Mouse (Mus musculus) cerebellum, adult 11-12 months (tissue): ENCODE results near the gene Syne1.

Source experiments
- DNase-seq: peaks from one replicate; pipeline ENCODE4 v3.0.0; 2022

Syne1 gene

GRCm38 (mm10) chr10:5045213-5045612 lies 506.1 kb downstream of the Syne1 start:
- DNase-seq, result no peak

- DNase-seq, result no peak
Measured at GRCm38 (mm10) chr10:5044481-5044880, 506.8 kb downstream of the Syne1 start.

DNA sequence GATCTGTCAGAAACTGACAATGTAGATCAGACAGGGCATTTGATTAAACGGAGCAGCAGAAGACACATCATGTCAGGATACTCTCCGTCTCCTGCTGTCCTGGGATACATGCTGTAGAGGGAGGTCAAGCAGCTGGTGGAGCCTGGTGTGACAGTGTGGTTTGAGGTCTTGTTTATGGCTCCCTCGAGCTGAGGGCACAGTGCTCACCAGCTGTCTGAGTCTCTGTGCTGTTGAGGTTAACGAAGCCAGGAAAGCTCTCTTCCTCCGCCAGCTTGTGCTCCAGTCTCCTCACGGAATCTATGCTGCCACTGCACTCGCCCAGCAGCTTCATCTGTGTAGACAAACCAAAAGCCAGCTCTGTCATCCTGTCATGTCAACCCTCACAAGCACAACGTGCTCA lies 510.0 kb downstream of the Syne1 start:
- DNase-seq, result no peak

GRCm38 (mm10) chr10:5032192-5033048 lies 518.9 kb downstream of the Syne1 start:
- DNase-seq, result no peak

DNA sequence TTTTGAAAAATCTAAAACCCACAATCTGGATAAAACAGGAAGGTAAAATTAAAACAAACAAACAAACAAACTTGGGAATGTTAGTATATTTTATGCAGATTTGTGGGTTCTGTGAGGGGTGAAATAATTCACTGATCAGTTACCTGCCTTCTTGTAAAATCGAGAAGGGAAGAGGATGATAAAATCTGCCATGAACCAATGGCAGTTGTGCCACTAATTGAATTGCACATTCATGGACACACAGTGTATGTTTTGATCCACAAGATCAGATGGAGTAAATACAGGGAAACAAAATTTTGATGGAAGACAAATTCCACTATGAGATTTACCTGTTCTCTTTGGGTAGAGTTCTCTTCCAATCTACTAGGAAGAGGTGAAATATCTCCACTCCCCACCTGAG lies 521.4 kb downstream of the Syne1 start:
- no peak for DNase-seq

- DNase-seq, result no peak
Measured at GRCm38 (mm10) chr10:5029161-5029560, 522.1 kb downstream of the Syne1 start.

GRCm38 (mm10) chr10:5028301-5028700 lies 523.0 kb downstream of the Syne1 start:
- no peak for DNase-seq

- no peak for DNase-seq
Measured at GRCm38 (mm10) chr10:5027208-5027607, 524.1 kb downstream of the Syne1 start.

- no peak for DNase-seq
Measured at GRCm38 (mm10) chr10:5025906-5026305, 525.4 kb downstream of the Syne1 start.

- DNase-seq, result no peak
Measured at GRCm38 (mm10) chr10:5017148-5017547, 534.1 kb downstream of the Syne1 start.

- DNase-seq, result no peak
Measured at GRCm38 (mm10) chr10:5014976-5015375, 536.3 kb downstream of the Syne1 start.

DNA sequence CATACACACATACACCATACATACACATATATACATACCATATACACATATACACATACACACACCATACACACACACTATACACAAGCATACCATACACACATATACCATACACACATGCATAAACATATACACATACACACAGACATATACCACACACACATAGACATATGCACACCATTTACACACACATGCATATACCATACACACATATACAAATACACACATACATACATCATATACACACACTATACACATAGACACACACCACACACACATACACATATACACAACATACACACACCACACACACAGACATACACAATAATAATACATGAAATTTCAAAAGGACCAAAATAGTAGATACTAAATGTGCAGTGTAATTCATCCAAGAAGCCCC lies 539.3 kb downstream of the Syne1 start:
- no peak for DNase-seq

- no peak for DNase-seq
Measured at GRCm38 (mm10) chr10:5008795-5009366, 542.4 kb downstream of the Syne1 start.

GRCm38 (mm10) chr10:4996592-4996991 lies 554.7 kb downstream of the Syne1 start:
- DNase-seq, result no peak

- DNase-seq, result no peak
Measured at GRCm38 (mm10) chr10:4993802-4994201, 557.5 kb downstream of the Syne1 start.

DNA sequence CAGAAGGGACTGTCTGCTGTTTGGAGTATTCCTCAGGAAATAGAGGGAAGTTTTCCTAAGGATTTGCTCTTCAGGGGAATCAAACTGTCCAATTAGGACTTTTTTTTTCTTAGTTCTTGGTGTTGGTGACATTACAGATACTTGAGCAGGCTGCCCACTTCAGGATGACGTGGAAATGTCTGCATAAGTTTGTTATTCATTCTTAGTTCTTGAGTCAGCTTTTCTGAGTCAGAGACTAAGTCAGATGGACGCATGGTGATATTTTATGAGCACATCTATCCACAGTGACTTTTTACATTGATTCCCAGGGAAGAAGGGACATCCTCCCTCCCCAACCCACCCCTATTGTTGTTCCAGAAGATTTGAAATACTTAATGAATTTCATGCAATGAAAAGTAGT lies 567.4 kb downstream of the Syne1 start:
- no peak for DNase-seq

GRCm38 (mm10) chr10:4977374-4977773 lies 573.9 kb downstream of the Syne1 start:
- DNase-seq, result no peak

GRCm38 (mm10) chr10:4976557-4976956 lies 574.7 kb downstream of the Syne1 start:
- DNase-seq, result no peak

DNA sequence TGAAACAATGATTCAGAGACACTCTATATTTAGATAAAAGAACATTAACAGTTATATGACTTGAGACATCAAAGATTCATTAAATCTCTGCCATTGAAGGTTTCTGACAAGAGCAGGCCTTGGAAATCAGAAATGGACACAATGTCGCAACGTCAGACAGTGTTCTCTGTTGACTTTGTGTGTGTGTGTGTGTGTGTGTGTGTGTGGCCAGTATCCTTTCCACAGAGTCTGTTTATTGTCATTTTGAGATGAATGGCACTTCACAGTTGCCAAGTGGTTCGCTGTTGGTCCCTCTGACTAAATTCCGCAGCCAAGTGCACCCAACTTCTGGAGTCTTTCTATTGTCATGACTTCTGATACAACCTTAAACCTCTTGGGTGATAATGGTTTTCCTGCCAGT lies 577.0 kb downstream of the Syne1 start:
- DNase-seq, result no peak

DNA sequence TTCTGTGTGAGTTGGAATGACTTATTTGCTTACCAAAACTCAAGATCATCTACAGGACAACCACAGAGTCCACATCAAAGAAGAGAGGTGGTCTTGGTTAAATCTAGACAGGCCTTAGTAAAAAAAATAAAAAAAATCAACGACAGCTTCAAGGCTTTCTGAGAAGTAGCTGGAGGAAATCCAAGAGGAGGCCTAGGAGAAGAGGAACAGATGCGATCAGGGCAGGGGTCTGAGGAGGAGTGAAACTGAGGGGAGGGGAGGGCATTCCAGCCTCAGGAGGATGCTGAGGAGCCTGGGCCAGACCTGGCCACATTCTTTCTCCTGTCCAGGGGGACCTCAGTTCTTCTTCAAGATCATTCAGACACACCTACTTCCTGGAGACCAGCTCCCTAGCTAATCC lies 579.3 kb downstream of the Syne1 start:
- DNase-seq, result no peak

- no peak for DNase-seq
Measured at GRCm38 (mm10) chr10:4971586-4971985, 579.7 kb downstream of the Syne1 start.

GRCm38 (mm10) chr10:4971156-4971555 lies 580.1 kb downstream of the Syne1 start:
- no peak for DNase-seq
